Mouse (Mus musculus): ENCODE results near the gene Frmpd4.

Frmpd4 gene

DNA sequence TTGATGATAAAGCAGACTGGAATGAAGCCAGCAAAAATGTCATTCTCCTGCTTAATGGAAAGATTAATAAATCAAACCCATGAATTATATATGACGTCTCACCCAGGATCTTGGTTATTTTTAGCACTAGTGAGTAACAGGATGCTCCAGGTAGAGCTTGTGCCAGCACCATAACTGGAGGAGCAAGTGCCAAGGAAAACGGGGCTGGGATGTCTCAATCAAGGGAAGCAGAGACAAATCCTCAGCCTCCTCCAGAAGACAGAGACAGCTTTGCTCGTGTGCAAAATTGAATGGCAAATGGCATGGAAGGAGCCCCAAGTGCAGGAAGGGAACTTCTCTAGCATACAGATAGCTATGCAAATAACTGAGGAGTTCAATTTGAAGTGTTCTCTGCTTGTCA lies 418.2 kb downstream of the Frmpd4 start:
- POLR2A ChIA-PET, result no interaction called here
- CTCF ChIA-PET, result no interaction called here

DNA sequence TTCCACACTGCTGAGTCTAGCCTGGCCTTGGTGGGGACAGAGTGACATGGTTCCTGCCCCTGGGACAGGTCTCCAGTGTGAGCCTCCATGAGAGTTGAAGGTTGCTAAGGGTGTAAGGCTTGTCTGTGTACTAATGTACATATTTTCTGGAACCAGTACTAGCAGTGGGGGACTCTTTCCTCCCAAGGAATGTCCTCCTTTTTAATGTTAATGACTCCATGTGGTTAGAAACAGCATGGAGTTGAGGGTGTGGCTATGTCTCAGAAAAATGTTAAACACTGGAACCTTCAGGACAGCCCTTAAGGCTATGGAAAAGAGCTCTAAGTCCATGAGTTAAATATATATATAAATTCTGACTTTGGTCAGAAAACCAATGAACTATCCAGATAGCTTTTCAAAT lies 436.0 kb downstream of the Frmpd4 start:
- ChIA-PET CTCF (no interaction called here), POLR2A (interaction anchor here in 1 of 4 experiments (0.6 kb wide), 1 partner anchor 34 kb away, joined by 3 read pairs; no protein-coding TSS in a partner anchor)

DNA sequence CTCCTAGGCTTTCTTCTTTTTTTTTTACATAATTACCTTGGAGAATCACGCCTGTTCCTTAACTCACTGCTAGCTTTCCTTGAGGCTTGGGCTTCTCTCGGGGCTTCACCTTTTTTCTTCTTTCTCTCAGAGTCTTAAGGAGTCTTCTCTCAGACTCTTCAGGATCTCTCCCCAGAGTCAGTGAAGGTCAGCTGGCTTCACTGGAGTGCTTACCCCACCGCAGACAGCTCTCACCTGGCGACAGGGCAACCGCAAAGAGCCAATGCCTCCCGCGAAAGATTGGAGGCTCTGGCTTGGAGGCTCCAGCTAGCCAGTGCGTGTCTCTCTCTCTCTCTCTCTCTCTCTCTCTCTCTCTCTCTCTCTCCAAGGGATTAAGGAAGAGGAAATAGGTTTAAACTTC lies 453.0 kb downstream of the Frmpd4 start:
- CTCF ChIA-PET, result no interaction called here
- POLR2A ChIA-PET, result interaction anchor here in 2 of 4 experiments (0.7 to 0.8 kb wide), 2 partner anchors 420 to 549 kb away, joined by 3 read pairs; no protein-coding TSS in a partner anchor

DNA sequence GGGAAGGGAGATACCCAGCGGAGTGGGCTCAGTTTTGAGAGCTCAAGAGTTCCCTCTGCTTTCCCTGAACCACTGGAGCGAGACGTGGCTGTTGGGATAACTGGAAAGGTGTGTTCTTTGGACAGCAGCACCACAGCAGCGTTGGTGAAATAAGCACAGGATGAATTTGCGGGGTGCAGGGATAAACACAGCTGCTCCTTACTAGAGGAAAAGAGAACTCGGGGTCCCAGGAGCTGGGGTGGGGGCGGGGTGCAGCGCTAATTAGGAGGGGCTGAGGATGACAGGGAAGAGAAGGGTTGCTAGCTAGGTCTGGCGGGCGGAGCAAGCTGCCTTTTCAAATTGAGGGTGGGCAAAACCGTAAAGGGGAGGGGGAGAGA lies 453.5 kb downstream of the Frmpd4 start:
- POLR2A ChIA-PET, result no interaction called here

DNA sequence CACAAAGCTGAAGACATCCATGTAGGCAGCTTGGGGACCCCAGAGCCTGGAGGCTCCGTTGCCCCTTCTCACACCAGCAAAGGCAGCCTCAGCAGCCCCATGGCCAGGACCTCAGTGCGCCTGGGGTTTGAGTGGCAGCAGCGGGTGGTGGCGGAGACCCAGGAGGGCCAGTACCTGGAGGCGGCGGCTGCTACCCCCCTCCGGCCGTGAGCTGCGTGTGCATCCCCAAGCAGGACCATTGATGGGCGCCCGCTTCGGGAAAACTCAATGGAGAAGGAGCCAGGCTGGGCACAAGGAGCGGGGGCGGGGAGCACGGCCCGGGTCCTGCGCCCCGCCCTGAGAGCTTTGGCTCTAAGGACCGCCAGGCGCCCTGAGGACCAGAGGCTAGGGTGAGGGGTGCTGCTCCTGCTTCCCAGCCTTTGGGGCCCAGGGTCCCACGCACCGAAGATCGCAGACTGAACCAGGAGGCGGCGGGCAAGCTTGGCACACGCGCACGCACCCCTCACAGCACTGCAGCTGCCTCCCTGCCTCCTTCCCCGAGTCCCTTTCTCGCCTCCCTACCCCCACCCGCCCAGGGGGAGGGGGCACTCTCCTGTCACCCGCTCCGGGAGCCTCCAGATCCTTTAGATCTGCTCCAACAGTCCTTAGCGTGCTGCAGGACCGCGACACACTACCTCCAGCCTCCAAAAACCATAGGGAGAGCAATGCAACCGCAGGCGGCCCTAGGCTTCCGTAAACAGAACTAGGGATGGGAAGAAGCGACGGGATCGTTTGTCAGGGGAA lies 454.0 kb downstream of the Frmpd4 start:
- ChIA-PET POLR2A (no interaction called here), CTCF (no interaction called here)

More for the DNA sequence above, 453.5 kb downstream of the Frmpd4 start:
- CTCF ChIA-PET, result no interaction called here

DNA sequence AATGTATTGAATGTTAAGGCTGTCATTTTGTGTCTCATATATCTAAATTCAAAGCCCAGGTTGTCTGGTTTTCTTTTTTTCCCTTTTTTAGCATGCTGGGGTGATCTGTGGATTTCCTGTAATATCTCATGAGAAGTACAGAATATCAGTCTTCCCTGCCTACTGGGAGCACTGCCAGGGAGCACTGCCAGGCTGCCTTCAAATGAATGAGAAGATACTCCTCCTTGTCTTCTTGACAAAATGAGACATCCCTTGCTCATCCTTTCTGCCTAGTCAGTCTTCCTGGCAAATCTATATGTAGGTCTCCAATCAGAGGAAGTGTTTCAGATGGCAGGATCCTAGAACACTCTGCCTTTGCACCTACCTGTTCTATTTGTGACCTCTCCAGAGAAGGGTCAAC lies 535.4 kb downstream of the Frmpd4 start:
- POLR2A ChIA-PET, result no interaction called here
- CTCF ChIA-PET, result no interaction called here

DNA sequence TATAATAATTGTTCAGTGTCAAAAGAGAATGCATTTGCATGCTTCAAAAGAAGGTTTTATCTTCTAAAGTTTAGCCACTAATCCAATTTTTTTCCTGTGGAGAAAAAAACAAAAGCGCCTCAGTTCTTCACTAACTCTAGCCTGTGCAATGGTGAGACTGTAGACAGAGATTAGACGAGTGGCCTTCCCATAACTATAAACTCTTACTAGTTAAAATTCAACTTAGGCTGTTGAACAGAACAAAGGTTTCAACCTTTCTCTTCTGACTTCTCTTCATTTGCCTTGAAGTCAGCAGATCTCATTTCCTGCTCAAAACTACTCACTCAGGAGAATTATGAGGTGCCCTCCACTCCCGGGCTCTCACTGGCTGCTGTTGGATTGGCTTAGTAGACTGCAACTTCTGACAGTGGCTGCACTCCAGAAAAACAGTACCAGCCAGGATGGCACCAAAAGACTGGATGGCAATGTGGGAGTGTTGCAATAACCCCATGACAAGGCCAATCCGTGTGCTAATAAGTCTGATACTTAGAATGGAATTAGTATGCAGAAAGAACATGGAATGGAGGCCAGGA lies 556.4 kb downstream of the Frmpd4 start:
- POLR2A ChIA-PET, result no interaction called here
- CTCF ChIA-PET, result no interaction called here

DNA sequence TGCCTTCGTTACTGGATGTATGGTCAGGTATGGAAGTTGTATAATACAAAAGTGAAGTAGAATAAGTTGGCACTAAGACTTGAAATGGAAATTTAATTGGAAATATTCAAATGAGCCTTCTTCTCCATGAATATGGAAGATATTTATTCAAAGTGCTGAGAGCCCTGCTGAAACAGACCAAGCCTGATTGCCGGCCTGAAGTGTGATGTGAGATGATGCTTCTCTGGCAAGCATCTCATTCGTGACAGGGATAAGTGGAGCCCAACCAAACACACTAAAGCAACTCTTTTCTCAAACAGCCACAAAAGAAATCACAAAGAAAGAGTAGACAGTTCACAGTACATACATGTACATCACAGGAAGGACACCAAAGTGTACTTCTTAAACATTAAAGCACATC lies 559.2 kb downstream of the Frmpd4 start:
- ChIA-PET CTCF (no interaction called here), POLR2A (no interaction called here)

DNA sequence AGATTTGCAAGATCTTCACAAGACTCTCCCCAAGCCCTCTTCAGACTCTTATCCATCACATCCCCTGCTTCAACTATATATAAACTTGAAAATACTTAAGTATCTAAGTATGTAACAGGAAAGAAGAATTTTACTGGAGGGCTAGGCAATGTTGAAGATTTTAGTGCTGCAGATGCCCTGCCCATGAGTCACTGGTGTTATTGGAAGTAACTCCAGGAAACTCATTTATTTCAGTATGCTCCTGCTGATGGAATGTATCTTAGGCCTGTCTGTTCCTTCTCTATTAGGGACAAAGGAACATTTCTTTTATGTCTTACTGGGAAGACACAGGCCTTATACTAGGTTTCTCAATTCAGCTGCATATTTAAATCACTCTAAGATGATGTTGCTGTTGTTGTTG lies 592.2 kb downstream of the Frmpd4 start:
- POLR2A ChIA-PET, result no interaction called here
- CTCF ChIA-PET, result no interaction called here

DNA sequence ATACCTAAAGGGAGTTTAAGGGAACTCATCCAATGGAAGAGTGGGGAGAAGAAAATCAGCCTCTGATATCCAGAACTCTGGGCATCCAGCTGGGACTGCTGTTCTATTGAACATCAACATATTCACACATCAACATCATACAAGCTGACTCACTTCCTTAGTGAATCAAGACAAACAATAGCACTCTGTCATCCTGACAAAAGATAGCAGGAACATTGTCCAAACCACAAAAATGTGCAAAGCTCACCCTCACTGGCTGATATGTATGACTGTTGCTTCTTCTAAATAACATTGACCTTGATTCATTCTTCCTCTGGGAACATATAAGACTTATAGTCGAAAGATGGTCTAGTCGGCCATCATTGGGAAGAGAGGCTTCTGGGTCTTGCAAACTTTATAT lies 625.8 kb downstream of the Frmpd4 start:
- ChIA-PET CTCF (no interaction called here), POLR2A (interaction anchor here in 1 of 4 experiments (0.6 kb wide), 1 partner anchor 1426 kb away, joined by 3 read pairs; no protein-coding TSS in a partner anchor)

DNA sequence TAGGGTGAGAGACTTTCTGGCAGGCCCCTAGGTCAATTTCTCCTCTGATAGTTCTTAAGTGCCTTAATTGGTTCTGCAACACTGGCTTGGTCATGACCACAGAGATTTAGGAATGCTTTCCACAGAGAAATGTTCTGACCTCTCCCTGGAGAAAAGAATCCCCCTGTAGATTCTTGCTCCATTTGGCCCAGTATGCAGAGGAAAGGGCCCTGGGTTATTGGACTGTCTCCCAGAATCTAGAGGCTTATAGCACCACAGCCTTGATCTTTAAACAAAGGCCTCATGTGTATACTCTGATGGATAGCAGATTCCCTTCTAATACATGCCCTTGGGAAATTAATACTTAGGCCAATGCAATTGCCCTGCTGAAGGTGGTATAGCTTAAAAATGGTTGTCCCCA lies 667.5 kb downstream of the Frmpd4 start:
- ChIA-PET CTCF (interaction anchor here in 1 of 4 experiments (0.6 kb wide), 1 partner anchor 402 kb away, joined by 3 read pairs; no protein-coding TSS in a partner anchor), POLR2A (no interaction called here)

DNA sequence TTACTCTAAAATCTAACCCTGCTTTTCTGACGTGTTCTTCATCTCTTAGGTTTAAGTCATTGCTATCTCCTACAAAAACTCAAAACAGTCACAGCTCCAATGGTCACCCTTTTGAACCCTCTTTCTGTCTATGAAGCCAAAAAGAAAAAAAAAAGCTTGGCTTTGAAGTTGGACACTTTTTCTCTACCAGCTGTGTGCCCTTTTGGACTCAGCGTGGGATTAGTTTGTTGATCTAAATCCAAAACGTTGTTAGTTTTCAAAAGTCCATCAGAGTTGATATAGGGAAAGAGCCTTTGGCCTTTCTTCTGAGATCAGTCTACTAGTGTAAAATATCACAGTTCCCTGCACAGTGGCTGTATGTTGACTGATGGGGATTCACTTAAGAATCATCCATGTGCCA lies 676.0 kb downstream of the Frmpd4 start:
- CTCF ChIA-PET, result no interaction called here
- POLR2A ChIA-PET, result no interaction called here

DNA sequence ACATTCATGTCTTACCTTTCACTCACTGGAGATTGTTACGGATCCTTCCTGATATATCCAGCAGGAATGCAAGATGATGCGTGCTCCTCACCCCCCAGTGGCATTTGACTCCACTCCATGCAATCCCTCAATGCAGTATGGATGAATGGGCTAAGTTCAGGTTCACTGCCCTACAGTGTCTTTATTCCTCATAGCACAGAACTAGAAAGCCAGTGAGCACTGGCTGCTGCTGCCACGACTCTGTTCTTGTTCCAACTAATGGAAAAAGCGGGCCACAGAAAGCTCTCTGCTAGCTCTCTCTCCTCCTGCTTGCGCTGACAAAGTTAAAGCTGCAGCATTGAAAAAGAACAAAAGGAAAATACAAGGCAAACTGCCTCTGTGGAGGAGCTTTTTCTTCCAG lies 722.2 kb downstream of the Frmpd4 start:
- POLR2A ChIA-PET, result no interaction called here

DNA sequence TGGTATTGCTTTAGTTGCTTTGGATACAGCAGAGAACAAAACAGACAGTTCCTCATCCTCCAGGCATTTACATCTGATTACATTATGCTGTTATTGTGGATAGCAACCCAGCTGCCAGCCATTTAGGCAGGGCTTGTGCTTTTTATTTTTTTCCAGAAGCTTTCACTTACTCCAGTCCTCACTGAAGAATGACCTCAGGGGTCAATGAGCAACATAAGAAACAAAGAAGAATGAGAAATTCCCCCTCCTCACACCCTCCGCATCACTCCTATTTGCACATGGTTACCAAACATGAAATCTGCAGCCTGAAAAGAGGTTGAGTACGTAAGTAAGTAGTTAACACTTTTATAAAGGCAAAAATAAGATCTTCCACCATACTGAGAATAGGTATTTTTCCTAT lies 744.5 kb downstream of the Frmpd4 start:
- ChIA-PET POLR2A (no interaction called here), CTCF (no interaction called here)

More for the DNA sequence above, 722.2 kb downstream of the Frmpd4 start:
- CTCF ChIA-PET, result no interaction called here

DNA sequence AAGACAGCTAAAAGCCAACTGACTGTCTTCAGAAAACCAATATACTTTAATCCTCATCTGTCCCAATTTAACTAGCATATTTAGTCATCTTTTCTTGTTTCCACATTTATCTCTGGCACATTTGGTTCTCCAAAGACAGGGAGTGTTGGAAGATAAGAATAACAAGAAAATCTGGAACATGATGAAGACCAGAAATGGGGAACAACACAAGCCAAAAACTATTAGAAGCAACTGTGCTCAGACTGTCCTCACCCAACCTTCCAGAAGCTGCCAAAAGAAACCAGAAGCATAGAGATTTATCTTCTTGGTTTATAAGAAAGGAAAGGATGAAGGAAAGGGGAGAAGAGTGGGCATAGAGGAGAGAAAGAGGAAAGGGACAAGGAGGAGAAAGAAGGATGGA lies 748.6 kb downstream of the Frmpd4 start:
- POLR2A ChIA-PET, result no interaction called here
- CTCF ChIA-PET, result no interaction called here

DNA sequence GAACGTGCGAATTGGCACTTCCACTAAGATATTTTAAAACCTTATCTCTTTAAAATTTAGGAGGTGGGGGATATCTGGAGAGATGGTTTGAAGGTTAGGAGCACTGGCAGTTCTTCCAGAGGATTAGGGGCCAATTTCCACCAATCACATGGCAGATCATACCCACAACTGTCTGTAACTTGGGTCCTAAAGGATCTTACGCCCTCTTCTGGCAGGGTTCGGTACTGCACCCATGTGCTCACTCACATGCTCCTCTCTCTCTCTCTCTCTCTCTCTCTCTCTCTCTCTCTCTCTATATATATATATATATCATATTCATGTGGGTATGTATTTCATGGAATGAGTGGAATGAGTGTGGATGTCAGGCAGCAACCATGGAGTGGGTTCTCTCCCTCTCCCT lies 759.7 kb downstream of the Frmpd4 start:
- POLR2A ChIA-PET, result no interaction called here
- CTCF ChIA-PET, result no interaction called here

DNA sequence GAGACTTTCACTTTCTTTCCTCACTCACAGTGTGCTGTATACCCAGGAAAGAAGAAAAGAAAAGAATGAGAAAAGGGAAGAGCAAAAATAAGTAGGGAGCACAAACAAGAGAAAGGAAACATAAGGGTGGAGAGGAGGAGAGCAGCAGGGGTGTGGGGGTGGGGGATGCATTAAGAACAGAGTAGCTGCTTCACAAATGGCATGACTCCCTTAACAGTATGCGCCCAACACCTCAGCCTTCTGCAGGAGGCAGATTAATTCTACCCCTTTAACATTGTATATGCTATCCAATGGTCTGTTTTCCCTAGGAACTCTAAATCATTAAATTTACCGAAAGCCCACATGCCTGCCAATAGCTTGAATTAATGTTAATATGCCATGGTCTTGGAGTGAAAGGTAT lies 766.9 kb downstream of the Frmpd4 start:
- POLR2A ChIA-PET, result no interaction called here

DNA sequence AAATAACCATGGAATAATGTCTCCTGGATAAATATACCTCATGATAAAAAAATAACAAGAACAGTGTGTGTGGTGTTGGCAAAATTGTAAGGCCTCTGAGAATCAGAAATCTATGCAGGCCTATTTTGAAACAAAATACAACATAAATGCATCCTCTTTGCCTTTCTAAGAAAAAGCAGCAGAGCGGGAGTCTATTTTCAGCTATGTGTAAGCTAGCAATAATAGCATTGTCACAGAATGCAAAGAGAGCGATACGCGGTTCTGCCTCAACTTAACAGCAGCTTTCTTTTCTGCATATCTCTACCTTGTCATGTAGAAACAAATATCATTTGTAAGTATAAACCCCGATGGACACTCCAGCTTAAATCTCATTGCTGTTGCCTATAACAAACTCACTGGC lies 768.5 kb downstream of the Frmpd4 start:
- POLR2A ChIA-PET, result no interaction called here
- CTCF ChIA-PET, result no interaction called here

More for the DNA sequence above, 766.9 kb downstream of the Frmpd4 start:
- CTCF ChIA-PET, result no interaction called here

DNA sequence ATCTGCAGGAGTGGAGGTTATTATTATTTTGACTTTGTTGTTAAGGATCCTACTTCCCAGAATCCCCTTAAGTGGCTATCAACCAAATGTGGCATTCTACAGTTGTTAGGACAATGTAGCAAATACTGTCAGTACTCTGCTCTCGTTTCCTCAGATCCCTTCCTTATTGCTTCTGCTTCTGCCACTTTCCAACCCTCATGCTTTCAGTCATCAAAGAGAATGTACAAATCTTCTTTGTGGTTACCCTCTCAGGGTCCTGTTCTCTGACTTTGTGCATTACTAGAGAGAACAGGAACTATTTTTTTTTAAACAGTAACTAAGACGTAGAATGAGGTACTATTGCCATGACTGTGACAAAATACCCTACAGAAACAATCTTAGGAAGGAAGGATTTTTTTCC lies 788.3 kb downstream of the Frmpd4 start:
- POLR2A ChIA-PET, result no interaction called here

DNA sequence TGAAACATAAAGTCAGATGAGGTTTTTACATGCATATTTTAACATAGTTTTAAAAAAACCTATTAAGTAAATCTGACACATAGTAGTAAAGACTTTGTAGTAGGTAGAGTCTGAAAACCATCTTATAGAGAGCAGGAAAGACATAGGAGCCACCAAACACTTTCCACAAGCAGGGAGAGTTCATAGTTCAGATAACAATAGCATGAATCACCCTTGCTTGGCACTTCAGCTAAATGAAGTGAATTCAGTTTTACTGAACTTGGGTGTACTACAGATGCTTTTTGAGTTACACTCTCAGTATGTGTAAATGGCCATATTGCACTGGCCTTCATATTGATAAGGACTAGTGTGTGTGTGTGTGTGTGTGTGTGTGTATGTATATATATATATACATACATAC lies 793.5 kb downstream of the Frmpd4 start:
- POLR2A ChIA-PET, result no interaction called here
- CTCF ChIA-PET, result no interaction called here

More for the DNA sequence above, 788.3 kb downstream of the Frmpd4 start:
- CTCF ChIA-PET, result no interaction called here

DNA sequence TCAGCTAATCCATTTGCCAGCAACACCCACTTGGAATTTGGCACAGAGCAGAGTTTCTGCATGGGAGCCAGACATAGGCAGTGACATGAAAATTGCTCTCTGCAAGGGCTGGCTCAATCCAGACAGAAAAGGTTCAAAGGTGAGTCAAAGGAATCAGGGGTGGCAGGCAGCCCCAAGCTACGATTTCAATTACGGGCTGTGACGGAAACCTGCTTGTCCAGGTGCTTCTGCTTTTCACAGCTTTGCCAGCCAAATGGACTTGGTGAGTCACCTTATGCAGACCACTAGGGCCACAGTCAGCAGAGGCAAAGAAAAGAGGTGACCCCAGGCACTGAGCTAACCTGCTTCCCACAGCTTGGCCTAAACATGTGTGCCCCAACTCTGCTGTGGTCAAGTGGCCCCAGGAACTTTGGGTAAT lies 857.5 kb downstream of the Frmpd4 start:
- ChIA-PET POLR2A (no interaction called here), CTCF (no interaction called here)

DNA sequence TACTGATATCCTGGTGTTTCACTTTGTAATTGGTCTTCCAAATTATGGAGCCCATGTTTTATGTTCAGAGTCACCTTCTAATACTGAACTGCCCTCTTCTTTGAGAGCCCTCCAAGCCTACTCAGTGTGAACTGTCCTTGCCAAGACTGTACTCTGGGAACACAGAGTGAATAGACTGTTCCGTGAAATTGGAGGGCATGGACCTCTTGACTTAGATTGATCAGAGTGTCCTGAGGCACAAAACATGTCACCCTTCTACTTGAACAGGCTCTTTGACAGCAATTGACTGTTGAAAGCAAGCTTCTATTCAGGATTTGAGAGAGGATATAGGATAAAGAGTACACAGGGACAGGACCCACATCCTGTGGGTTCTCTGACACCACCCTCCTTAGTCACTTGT lies 857.9 kb downstream of the Frmpd4 start:
- CTCF ChIA-PET, result no interaction called here
- POLR2A ChIA-PET, result no interaction called here

All from embryonic stem cell, embryonic (primary cell).